Mouse (Mus musculus): ENCODE data around the gene Unc13a. TPM values are rescaled to one million over a fixed set of nuclear protein-coding genes. Genes with fewer than 3 reads are reported as not detected.
"Not testable (repeated sequence)": the region's sequence is repeated elsewhere in the genome, so short reads cannot be mapped to it uniquely, and the experiment has no call there.

Unc13a gene
- polyA plus RNA-seq, 1 experiment, result 0.54 TPM

DNA sequence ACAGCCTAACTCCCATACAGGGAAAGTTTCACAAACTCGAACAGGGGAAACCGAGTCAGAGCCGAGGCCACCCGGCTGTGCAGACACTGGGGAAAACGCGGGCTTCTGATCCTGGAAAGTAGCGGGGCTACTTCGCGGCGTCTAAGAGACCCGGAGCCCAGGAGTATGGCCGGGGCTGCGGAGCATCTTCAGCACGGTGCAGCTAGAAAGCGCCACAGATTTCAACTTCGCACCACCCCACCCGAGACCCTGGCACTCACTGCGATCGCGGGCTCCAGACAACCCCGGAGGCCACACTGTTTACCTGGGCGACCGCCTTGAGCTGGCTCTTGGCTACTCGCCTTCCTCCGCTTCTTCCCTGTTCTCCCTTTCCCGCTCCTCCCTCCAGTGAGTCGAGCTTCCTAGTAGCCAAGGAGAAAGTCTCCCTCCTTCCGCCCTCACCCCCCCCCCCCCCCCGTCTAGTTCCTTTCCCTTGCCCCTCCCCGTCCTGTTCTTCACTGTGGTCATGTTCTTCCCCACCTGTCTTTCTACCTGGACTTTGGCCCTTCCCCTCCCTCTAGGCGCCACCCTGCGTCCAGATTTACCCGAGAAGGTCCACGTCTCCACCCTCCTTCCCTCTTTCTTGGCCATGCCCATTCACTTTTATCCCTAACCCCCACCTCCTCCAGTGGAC is 30.0 kb upstream of the Unc13a start, which contains the start of gene B3gnt3:
Gene B3gnt3, minus strand, starts transcription at position 376 of the 673 bp plus-strand sequence.
- Histone ChIP-seq H3K4me1 (ENCODE audit: control insufficient read depth, insufficient read depth, insufficient read length) (no peaks in the 10 kb centered on the region), H3K27me3 (ENCODE audit: control insufficient read depth, insufficient read depth, low read length) (no peaks in the 10 kb centered on the region; the same call in 1 of the 2 replicates), H3K36me3 (ENCODE audit: control insufficient read depth, insufficient read depth, low read length) (no peaks in the 10 kb centered on the region), H3K4me3 (ENCODE audit: extremely low read depth, insufficient read depth, insufficient read length) (peak within 1 kb of the TSS; percentile 61), H3K27ac (ENCODE audit: insufficient read depth, low read length) (no peak within 1 kb of the TSS)
- 8% methylated on average over 30 of the region's 34 CpGs for WGBS
- no peak for DNase-seq (ENCODE audit: low read depth in 1 of 2, low spot score in 2 of 2)
- TF ChIP-seq POLR2A (IDR thresholded peaks at IDR 0.05; ENCODE audit: low read depth, low read length), result no peak
- TF ChIP-seq CTCF (IDR thresholded peaks at IDR 0.05; ENCODE audit: extremely low read depth, insufficient read depth, insufficient read length, insufficient replicate concordance), result no peak

DNA sequence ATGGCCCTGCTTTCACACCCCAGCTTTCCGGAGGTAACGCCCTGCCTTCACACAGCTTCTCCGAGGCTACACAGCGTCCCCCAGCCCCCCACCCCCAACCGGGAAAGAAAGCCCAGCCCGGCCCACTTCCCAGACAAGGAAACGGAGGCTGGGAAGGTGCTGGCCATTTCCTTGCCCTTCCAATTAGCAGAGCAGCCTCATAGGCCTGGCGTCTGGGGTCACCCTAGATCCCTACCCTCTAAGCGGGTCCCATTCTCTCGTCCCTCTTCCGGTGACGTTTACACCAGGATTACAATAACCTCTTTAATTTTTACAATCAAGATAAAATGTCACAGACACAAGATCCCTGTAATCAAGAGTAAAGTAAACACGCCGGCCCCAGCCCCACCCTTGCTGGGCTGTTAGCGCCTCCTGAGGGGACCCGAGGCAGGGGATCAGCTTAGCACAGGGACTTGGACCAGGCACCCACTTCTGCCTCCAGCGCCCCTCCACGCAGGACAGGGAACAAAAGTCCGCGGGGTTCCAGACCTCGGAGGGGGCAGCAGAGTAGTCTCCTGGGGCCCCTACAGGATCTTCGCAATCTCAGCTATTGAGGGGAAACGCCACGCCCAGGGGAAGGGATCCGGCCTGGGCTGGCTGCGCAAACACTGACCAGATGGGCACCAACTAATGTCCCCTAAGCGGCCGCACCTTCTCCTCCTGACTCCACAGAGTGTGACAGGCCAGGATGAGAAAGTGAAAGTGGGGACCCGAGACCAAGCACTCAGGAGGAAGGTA is 29.1 kb upstream of the Unc13a start:
- no peak for DNase-seq (ENCODE audit: low read depth in 1 of 2, low spot score in 2 of 2)
- Histone ChIP-seq H3K27me3 (ENCODE audit: control insufficient read depth, insufficient read depth, low read length) (no peaks in the 10 kb centered on the region; the same call in 1 of the 2 replicates), H3K36me3 (ENCODE audit: control insufficient read depth, insufficient read depth, low read length) (no peaks in the 10 kb centered on the region), H3K4me3 (ENCODE audit: extremely low read depth, insufficient read depth, insufficient read length) (peak overlapping the region; percentile 61; the same call in 1 of the 2 replicates), H3K27ac (ENCODE audit: insufficient read depth, low read length) (no peak overlapping the region), H3K4me1 (ENCODE audit: control insufficient read depth, insufficient read depth, insufficient read length) (no peaks in the 10 kb centered on the region)
- WGBS, result 30% methylated on average over 29 of the region's 29 CpGs
- no peak for TF ChIP-seq CTCF (IDR thresholded peaks at IDR 0.05; ENCODE audit: extremely low read depth, insufficient read depth, insufficient read length, insufficient replicate concordance)
- no peak for TF ChIP-seq POLR2A (IDR thresholded peaks at IDR 0.05; ENCODE audit: low read depth, low read length)

DNA sequence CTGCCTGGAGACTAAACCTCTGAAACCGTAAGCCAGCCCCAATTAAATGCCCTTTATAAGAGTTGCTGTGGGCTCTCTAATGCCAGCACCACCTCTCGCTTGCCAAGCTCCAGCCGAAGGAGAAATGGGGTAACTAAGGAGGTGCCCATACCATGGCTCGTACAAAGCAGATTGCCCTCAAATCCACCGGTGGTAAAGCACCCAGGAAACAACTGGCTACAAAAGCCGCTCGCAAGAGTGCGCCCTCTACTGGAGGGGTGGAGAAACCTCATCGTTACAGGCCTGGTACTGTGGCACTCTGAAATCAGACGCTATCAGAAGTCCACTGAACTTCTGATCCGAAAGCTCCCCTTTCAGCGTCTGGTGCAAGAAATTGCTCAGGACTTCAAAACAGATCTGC is 23.9 kb upstream of the Unc13a start:
- H3K4me3 ChIP-seq (ENCODE audit: extremely low read depth, insufficient read depth, insufficient read length); H3K27ac ChIP-seq (ENCODE audit: insufficient read depth, low read length); H3K36me3 ChIP-seq (ENCODE audit: control insufficient read depth, insufficient read depth, low read length); DNase-seq (ENCODE audit: low read depth in 1 of 2, low spot score in 2 of 2): not testable (repeated sequence)
- peaks cover 12% of the 10 kb centered on the region for H3K27me3 ChIP-seq (ENCODE audit: control insufficient read depth, insufficient read depth, low read length)
- peaks cover 14% of the 10 kb centered on the region for H3K4me1 ChIP-seq (ENCODE audit: control insufficient read depth, insufficient read depth, insufficient read length)
- peak; percentile 22; the same call in 1 of the 2 replicates for TF ChIP-seq CTCF (IDR thresholded peaks at IDR 0.05; ENCODE audit: extremely low read depth, insufficient read depth, insufficient read length, insufficient replicate concordance)
- 77% methylated on average over 12 of the region's 12 CpGs for WGBS

DNA sequence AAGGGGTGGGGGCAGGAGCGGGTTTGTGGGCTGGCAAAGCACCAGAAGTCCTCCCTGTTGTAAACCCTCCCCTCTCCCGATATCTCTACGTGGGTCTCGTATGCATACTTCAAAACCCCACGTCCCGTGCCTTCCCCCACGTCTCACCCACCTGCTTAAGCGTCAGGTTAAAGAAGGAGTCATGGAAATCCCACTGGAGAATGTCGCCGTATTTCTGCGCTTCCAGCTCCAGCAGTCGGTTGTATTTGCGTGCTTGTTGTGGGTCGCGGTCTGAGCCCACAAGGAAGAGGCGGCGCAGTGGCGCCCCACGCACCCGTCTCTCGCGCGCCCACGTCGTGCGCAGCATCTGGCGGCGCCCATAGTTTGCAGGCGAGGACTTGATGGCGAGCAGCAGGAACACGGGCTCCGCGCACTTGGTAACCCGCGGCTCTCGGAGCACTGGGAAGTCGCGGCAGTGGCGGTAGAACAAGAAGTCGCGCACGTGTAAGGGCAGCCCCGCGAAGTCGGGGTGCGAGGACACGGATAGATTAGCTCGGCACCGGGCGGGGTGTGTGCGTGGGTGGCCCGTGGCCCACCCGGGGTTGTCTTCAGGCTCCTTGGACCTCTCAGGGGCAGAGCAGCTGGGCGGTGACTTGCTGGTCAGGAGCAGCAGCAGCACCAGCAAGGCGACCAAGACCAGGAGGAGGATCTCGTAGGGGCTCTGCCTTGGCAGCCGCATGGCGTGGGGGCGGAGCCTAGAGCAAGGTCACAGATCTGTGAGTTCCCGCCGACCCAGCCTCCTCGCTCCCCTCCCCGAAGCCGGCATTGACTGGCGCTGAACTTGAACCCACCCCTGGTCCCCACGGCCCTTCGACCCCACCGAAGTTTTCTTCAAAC is 21.8 kb upstream of the Unc13a start:
- WGBS, result 10% methylated on average over 68 of the region's 68 CpGs

DNA sequence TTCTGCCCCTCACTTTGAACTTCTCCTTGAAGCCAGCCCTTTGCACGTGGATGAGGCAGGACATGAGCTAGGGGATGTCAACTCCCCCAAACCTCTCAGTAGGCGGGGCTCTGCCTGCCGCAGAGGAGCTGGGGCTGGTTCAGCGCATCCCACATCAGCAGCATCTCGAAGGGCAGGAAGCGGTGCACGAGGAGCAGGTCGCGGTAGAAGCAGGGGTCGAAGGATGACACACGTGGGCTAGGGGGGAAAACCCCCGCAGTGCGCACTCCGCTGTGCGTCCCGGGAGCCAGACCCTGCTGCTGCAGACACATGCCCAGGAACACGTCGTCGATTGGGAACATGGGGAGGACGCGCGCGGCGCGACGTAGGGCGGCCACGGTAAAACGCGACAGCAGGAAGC is 21.0 kb upstream of the Unc13a start:
- H3K27me3 ChIP-seq (ENCODE audit: control insufficient read depth, insufficient read depth, low read length), result peaks cover 12% of the 10 kb centered on the region
- H3K4me3 ChIP-seq (ENCODE audit: extremely low read depth, insufficient read depth, insufficient read length), result peak overlapping the region; percentile 37; the same call in 1 of the 2 replicates
- 4% methylated on average over 30 of the region's 30 CpGs for WGBS
- TF ChIP-seq CTCF (IDR thresholded peaks at IDR 0.05; ENCODE audit: extremely low read depth, insufficient read depth, insufficient read length, insufficient replicate concordance), result no peak
- no peak for TF ChIP-seq POLR2A (IDR thresholded peaks at IDR 0.05; ENCODE audit: low read depth, low read length)
- H3K27ac ChIP-seq (ENCODE audit: insufficient read depth, low read length), result no peak overlapping the region
- H3K36me3 ChIP-seq (ENCODE audit: control insufficient read depth, insufficient read depth, low read length), result peaks cover 2% of the 10 kb centered on the region; the same call in 1 of the 2 replicates
- DNase-seq (ENCODE audit: low read depth in 1 of 2, low spot score in 2 of 2), result no peak
- peaks cover 17% of the 10 kb centered on the region for H3K4me1 ChIP-seq (ENCODE audit: control insufficient read depth, insufficient read depth, insufficient read length)

More for the DNA sequence above, 21.8 kb upstream of the Unc13a start:
- no peak for TF ChIP-seq CTCF (IDR thresholded peaks at IDR 0.05; ENCODE audit: extremely low read depth, insufficient read depth, insufficient read length, insufficient replicate concordance)
- TF ChIP-seq POLR2A (IDR thresholded peaks at IDR 0.05; ENCODE audit: low read depth, low read length), result no peak
- H3K4me1 ChIP-seq (ENCODE audit: control insufficient read depth, insufficient read depth, insufficient read length), result peaks cover 17% of the 10 kb centered on the region
- no peaks in the 10 kb centered on the region for H3K36me3 ChIP-seq (ENCODE audit: control insufficient read depth, insufficient read depth, low read length)
- H3K27ac ChIP-seq (ENCODE audit: insufficient read depth, low read length), result no peak overlapping the region
- DNase-seq (ENCODE audit: low read depth in 1 of 2, low spot score in 2 of 2), result no peak
- peaks cover 12% of the 10 kb centered on the region for H3K27me3 ChIP-seq (ENCODE audit: control insufficient read depth, insufficient read depth, low read length)
- H3K4me3 ChIP-seq (ENCODE audit: extremely low read depth, insufficient read depth, insufficient read length), result peak overlapping the region; percentile 37

DNA sequence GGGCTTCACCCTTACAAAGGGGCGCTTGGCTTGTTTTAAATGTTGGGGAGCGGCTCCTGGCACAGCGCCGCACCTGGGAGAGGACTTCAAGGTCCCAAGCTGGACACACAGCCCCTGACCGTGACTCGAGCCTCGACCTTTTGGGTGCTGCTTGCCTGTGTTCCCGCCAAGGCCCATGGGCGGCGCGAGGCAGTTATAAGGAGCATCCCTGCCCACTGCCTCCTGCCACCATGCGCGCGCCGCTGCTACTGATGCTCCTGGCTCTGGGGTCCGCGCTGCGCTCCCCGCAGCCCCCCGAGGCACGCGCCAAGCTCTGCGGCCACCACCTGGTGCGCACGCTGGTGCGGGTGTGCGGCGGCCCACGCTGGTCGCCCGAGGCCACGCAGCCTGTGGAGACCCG is 17.5 kb upstream of the Unc13a start, which contains the start of gene Insl3:
Gene Insl3, plus strand, starts transcription at position 187 of the 400 bp plus-strand sequence.
- Histone ChIP-seq H3K27ac (ENCODE audit: insufficient read depth, low read length) (no peak within 1 kb of the TSS), H3K4me1 (ENCODE audit: control insufficient read depth, insufficient read depth, insufficient read length) (peaks cover 16% of the 10 kb centered on the region), H3K27me3 (ENCODE audit: control insufficient read depth, insufficient read depth, low read length) (peaks cover 9% of the 10 kb centered on the region), H3K36me3 (ENCODE audit: control insufficient read depth, insufficient read depth, low read length) (peaks cover 18% of the 10 kb centered on the region), H3K4me3 (ENCODE audit: extremely low read depth, insufficient read depth, insufficient read length) (no peak within 1 kb of the TSS)
- WGBS, result 71% methylated on average over 33 of the region's 33 CpGs
- no peak for DNase-seq (ENCODE audit: low read depth in 1 of 2, low spot score in 2 of 2)
- TF ChIP-seq CTCF (IDR thresholded peaks at IDR 0.05; ENCODE audit: extremely low read depth, insufficient read depth, insufficient read length, insufficient replicate concordance) (no peak), POLR2A (IDR thresholded peaks at IDR 0.05; ENCODE audit: low read depth, low read length) (no peak)
